Mouse (Mus musculus): Measurements from ENCODE around the gene Gm8978. TPM values are rescaled to one million over a fixed set of nuclear protein-coding genes. Genes with fewer than 3 reads are reported as not detected.
"Not testable (repeated sequence)": the region's sequence is repeated elsewhere in the genome, so short reads cannot be mapped to it uniquely, and the experiment has no call there.

The Gm8978 gene
- polyA plus RNA-seq (2015; fragmentation: Nextera tagmentation; extraction: Ambion mirVana): not detected in 2 replicates

DNA sequence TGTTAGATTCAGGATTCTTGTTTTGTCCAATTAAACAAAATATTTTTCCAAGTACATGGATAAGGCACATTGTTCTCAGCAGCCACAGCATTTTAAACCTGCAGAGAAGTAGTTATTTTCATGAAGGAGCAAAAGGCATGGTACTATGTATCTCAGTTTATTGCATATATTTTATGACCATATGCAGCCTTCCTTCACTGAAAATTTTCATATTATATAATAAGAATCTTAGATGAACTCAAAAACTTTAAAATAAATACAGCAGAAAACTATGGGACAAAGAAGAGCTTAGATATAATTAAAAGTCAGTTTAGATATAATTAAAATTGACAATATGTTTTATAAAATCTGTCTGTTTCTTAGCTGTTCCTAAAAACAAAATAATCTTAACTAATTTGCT lies at the start of gene Gm8978:
Gene Gm8978 (minus strand): TSS at position 101 of the 400 bp plus-strand sequence.
- H3K4me1 ChIP-seq (replicated peaks); ATAC-seq (ENCODE audit: low read depth); H3K9ac ChIP-seq; H3K27me3 ChIP-seq; H3K4me3 ChIP-seq (replicated peaks); H3K36me3 ChIP-seq; H3K27ac ChIP-seq; H3K4me2 ChIP-seq; DNase-seq; H3K9me3 ChIP-seq (replicated peaks): not testable (repeated sequence)

DNA sequence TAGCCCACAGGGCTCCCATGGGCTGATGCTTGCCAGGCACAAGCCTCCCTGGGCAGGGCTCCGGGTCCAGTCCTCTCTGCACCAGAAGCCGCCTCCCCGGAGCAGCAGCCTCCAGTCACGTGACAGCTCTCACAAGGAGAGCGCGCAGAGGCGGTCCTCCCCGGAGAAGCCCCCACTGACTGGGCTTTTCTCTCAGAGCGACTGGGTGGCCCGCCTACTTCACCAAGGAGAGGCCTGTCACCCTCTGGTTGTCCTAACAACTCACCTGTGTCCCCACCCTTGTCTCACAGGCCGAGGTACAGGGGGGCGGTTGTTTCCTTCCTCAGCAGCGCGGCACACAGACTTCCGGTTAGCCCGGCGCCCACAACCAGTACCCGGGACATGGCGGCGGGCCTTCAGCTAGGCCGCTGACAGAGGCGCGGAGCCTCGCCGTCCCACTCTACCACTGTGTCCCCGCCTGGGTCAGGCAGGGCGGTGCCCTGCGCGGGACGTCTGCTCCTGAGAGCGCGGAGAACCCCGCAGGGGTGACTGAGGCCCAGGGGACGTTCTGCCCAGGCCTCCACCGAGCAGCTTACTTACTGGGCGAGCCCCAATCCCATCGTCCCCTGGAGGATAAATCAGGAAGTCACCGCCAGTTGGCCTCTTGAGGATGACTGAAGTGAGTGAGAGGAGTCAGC lies 35.3 kb downstream of the Gm8978 start:
- H3K4me1 ChIP-seq (replicated peaks); H3K9ac ChIP-seq; H3K27me3 ChIP-seq; H3K27ac ChIP-seq; H3K9me3 ChIP-seq (replicated peaks); H3K36me3 ChIP-seq: not testable (repeated sequence)
- Histone ChIP-seq H3K4me3 (replicated peaks) (peak overlapping the region; percentile 47), H3K4me2 (peak overlapping the region; percentile 60)
- ATAC-seq (ENCODE audit: low read depth) (peak; percentile 92), DNase-seq (peak; percentile 39)
- WGBS (ENCODE audit: insufficient replicate concordance): 6% methylated on average over 10 of the region's 38 CpGs

DNA sequence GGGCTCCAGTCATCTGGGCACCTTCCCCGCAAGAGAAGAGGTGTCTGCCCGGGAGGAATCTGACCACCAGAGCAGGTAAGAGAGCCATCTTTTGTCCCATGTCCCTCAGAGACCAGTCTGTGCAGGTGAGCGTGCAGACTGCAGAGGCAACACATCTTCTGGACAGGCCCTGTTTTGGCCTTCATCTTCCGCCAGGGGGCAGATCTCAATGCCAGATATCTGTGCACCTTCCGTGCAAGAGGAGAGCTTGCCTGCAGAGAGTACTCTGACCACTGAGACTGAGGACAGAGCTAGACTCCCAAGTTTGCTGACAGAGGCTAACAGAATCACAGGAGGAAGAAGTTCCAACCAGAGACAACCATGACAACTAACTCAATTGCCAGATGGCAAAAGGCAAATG lies 56.5 kb downstream of the Gm8978 start:
- not testable (repeated sequence) for H3K4me2 ChIP-seq; H3K27me3 ChIP-seq; DNase-seq; H3K36me3 ChIP-seq; H3K4me1 ChIP-seq (replicated peaks); H3K4me3 ChIP-seq (replicated peaks); H3K9me3 ChIP-seq (replicated peaks); H3K9ac ChIP-seq; H3K27ac ChIP-seq; ATAC-seq (ENCODE audit: low read depth)
- 62% methylated on average over 5 of the region's 5 CpGs for WGBS (ENCODE audit: insufficient replicate concordance)

Small RNA genes lying within 50 kb of the gene (microRNA-seq; reads per million reads assigned to microRNA genes)
- gene Gm27440: not detected

Other genes with a start within 250 kb of the Gm8978 start
- 0.98 and 1.1 TPM in 2 replicates for gene Rnls, start 233.0 kb downstream of the Gm8978 start, polyA plus RNA-seq (2015; fragmentation: Nextera tagmentation; extraction: Ambion mirVana)
- not detected in 2 replicates for gene Lipo4, start 107.5 kb downstream of the Gm8978 start, polyA plus RNA-seq (2015; fragmentation: Nextera tagmentation; extraction: Ambion mirVana)
- gene Lipo2, start 126.1 kb upstream of the Gm8978 start, polyA plus RNA-seq (2015; fragmentation: Nextera tagmentation; extraction: Ambion mirVana): not detected in 2 replicates
- gene Lipo3, start 136.7 kb upstream of the Gm8978 start, polyA plus RNA-seq (2015; fragmentation: Nextera tagmentation; extraction: Ambion mirVana): 3.1 and 3.8 TPM in 2 replicates
- gene Lipo1, start 162.2 kb upstream of the Gm8978 start, polyA plus RNA-seq (2015; fragmentation: Nextera tagmentation; extraction: Ambion mirVana): not detected in 2 replicates

All from liver, embryonic 13.5 days (tissue).